ENCODE assay signal across 28 mouse cellular contexts in the genomic region with DNA sequence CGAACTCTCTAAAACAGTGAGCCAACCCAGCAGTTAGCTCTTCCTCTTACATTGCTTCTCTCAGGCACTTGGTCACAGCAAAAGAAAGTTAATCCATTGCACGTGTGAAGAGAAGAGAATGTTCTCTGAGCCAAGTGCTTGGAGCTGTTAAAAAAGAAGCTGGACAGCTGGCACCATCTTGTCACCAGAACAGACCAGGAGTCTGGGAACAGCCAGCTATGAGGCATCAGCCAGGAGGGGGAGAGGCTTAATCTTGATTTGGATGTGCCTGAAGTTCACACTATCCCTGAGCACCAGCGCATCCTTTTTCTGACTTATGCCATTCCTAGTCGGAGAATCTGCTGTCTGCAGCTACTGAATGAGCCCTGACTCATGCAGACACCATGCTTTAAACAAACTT. TPM values are rescaled to one million over a fixed set of nuclear protein-coding genes. Genes with fewer than 3 reads are reported as not detected.
"Had no signal": no experiment of that assay in that cellular context is flagged by ENCODE, and none has a peak within 500 bp of the region (broad histone marks: within the 10 kb centered on the region; RNA-seq: fewer than 3 reads in every experiment).

No protein-coding gene starts in this region.

- H3K36me3 ChIP-seq: heart, embryonic 10.5 days; heart, embryonic 12.5 days; hindbrain, embryonic 10.5 days; hindbrain, embryonic 12.5 days; hindbrain, embryonic 15.5 days; limb, embryonic 10.5 days; limb, embryonic 12.5 days; liver, embryonic 13.5 days; liver, embryonic 15.5 days had no signal

- H3K9ac ChIP-seq: heart, embryonic 12.5 days; hindbrain, embryonic 12.5 days; hindbrain, embryonic 15.5 days; limb, embryonic 12.5 days; liver, embryonic 13.5 days; liver, embryonic 15.5 days; liver, postnatal 0 days had no signal

- H3K4me1 ChIP-seq: heart, embryonic 10.5 days; heart, embryonic 12.5 days; limb, embryonic 10.5 days; limb, embryonic 12.5 days; liver, embryonic 13.5 days; liver, embryonic 15.5 days had no signal

- H3K27me3 ChIP-seq: hindbrain, embryonic 15.5 days had no signal

- ATAC-seq: hindbrain, postnatal 0 days; intestine, embryonic 16.5 days; liver, postnatal 0 days had no signal

- H3K4me2 ChIP-seq: heart, embryonic 12.5 days; hindbrain, embryonic 12.5 days; hindbrain, embryonic 15.5 days; limb, embryonic 12.5 days; liver, embryonic 11.5 days; liver, embryonic 13.5 days; liver, embryonic 15.5 days had no signal

- H3K9me3 ChIP-seq: heart, embryonic 10.5 days; heart, embryonic 12.5 days; hindbrain, embryonic 10.5 days; hindbrain, embryonic 12.5 days; hindbrain, embryonic 15.5 days; limb, embryonic 10.5 days; limb, embryonic 12.5 days; liver, embryonic 13.5 days; liver, embryonic 15.5 days had no signal

- H3K4me3 ChIP-seq: gastrocnemius, adult 2 months; heart, embryonic 10.5 days; heart, embryonic 12.5 days; hindbrain, embryonic 10.5 days; hindbrain, embryonic 12.5 days; hindbrain, embryonic 15.5 days; layer of hippocampus, adult 2 months; left cerebral cortex, adult 2 months; limb, embryonic 10.5 days; limb, embryonic 12.5 days; liver, embryonic 13.5 days; liver, embryonic 15.5 days had no signal

- H3K27ac ChIP-seq: gastrocnemius, adult 2 months; heart, embryonic 10.5 days; hindbrain, embryonic 10.5 days; hindbrain, embryonic 12.5 days; hindbrain, embryonic 15.5 days; hindbrain, postnatal 0 days; layer of hippocampus, adult 2 months; left cerebral cortex, adult 2 months; limb, embryonic 10.5 days; limb, embryonic 12.5 days; liver, embryonic 13.5 days; liver, embryonic 15.5 days had no signal

- DNase-seq: gastrocnemius, adult 2 months; gastrocnemius, postnatal 10 days; gastrocnemius, postnatal 25 days; heart, adult 18-20 months; heart, postnatal 10 days; heart, postnatal 4 days; kidney, adult 11 months; kidney, adult 8-10 months; kidney, postnatal 10 days; kidney, postnatal 25 days; kidney, postnatal 4 days; liver; liver, embryonic 13.5 days; liver, postnatal 0 days had no signal

RNA-seq across cellular contexts. Expression of gene Galnt9, which starts 30.4 kb away (rescaled TPM):
- polyA plus RNA-seq: heart, embryonic 10.5 days; heart, embryonic 12.5 days; kidney, embryonic 14.5 days; limb, embryonic 10.5 days; liver, embryonic 13.5 days had no signal
